Mouse (Mus musculus) cortical plate, adult 2 months (tissue): Measurements from ENCODE around the gene Grhpr.

Experiments
- CTCF ChIP-seq: fragments of 200-500 bp; IDR thresholded peaks from 2 replicates; pipeline ENCODE4 v1.5.1; 2011; ENCODE audit warnings: mild to moderate bottlenecking, control low read depth, low read length; ENCODE audit not compliant: insufficient read depth; ENCODE audit errors: extremely low read depth
- POLR2A ChIP-seq: fragments of 200-500 bp; IDR thresholded peaks from 2 replicates; pipeline ENCODE4 v1.6.1; 2011; ENCODE audit warnings: mild to moderate bottlenecking, low read length, control low read depth; ENCODE audit not compliant: insufficient read depth; ENCODE audit errors: extremely low read depth

GRCm38 (mm10) chr4:45032586-45032985 is 51.4 kb downstream of the Grhpr start:
- TF ChIP-seq CTCF (no peak), POLR2A (no peak)
